Mouse (Mus musculus): ENCODE measurements at regions not wholly inside any gene's neighbourhood (a gene's known extent, or its start where the extent isn't known, plus 50 kb on each side); places are given as distances from the start of the nearest gene placed in this dataset.
A peak's percentile ranks its signal among the peaks of the same experiment; 100 is the strongest.

GRCm38 (mm10) chr10:8980568-8980967, 94.7 kb upstream of the Sash1 start:
- 78% methylated on average over 1 of the region's 1 CpGs for WGBS
- H3K4me1 ChIP-seq, result no peaks in the 10 kb centered on the region
- no peak overlapping the region for H3K27ac ChIP-seq
- H3K9me3 ChIP-seq, result no peaks in the 10 kb centered on the region
- no peaks in the 10 kb centered on the region for H3K36me3 ChIP-seq (replicated peaks)
- no peak overlapping the region for H3K4me3 ChIP-seq
- no peak for DNase-seq (ENCODE audit: extremely low spot score, low spot score)
- no peaks in the 10 kb centered on the region for H3K27me3 ChIP-seq (ENCODE audit: poor library complexity, severe bottlenecking)

- Histone ChIP-seq H3K27me3 (ENCODE audit: poor library complexity, severe bottlenecking) (no peaks in the 10 kb centered on the region), H3K4me1 (no peaks in the 10 kb centered on the region), H3K9me3 (no peaks in the 10 kb centered on the region), H3K36me3 (replicated peaks) (no peaks in the 10 kb centered on the region), H3K27ac (no peak overlapping the region), H3K4me3 (no peak overlapping the region)
- 94% methylated on average over 3 of the region's 3 CpGs for WGBS
- no peak for DNase-seq (ENCODE audit: extremely low spot score, low spot score)
Measured at GRCm38 (mm10) chr10:8978595-8978994, 92.7 kb upstream of the Sash1 start.

GRCm38 (mm10) chr10:8973934-8974333, 88.1 kb upstream of the Sash1 start:
- DNase-seq (ENCODE audit: extremely low spot score, low spot score), result no peak
- H3K4me3 ChIP-seq, result no peak overlapping the region
- H3K27me3 ChIP-seq (ENCODE audit: poor library complexity, severe bottlenecking), result no peaks in the 10 kb centered on the region
- no peaks in the 10 kb centered on the region for H3K4me1 ChIP-seq
- H3K36me3 ChIP-seq (replicated peaks), result no peaks in the 10 kb centered on the region
- WGBS, result 61% methylated on average over 1 of the region's 1 CpGs
- no peak overlapping the region for H3K27ac ChIP-seq
- no peaks in the 10 kb centered on the region for H3K9me3 ChIP-seq

GRCm38 (mm10) chr10:8972789-8973551, 87.1 kb upstream of the Sash1 start:
- H3K27me3 ChIP-seq (ENCODE audit: poor library complexity, severe bottlenecking), result no peaks in the 10 kb centered on the region
- 83% methylated on average over 8 of the region's 8 CpGs for WGBS

GRCm38 (mm10) chr10:8970807-8971206, 84.9 kb upstream of the Sash1 start:
- Histone ChIP-seq H3K4me3 (no peak overlapping the region), H3K9me3 (no peaks in the 10 kb centered on the region), H3K4me1 (peaks cover 9% of the 10 kb centered on the region), H3K27me3 (ENCODE audit: poor library complexity, severe bottlenecking) (no peaks in the 10 kb centered on the region), H3K27ac (no peak overlapping the region), H3K36me3 (replicated peaks) (no peaks in the 10 kb centered on the region)
- no peak for DNase-seq (ENCODE audit: extremely low spot score, low spot score)
- 80% methylated on average over 3 of the region's 3 CpGs for WGBS

More at GRCm38 (mm10) chr10:8972789-8973551, 87.1 kb upstream of the Sash1 start:
- DNase-seq (ENCODE audit: extremely low spot score, low spot score), result no peak
- Histone ChIP-seq H3K36me3 (replicated peaks) (no peaks in the 10 kb centered on the region), H3K4me3 (no peak overlapping the region), H3K4me1 (peaks cover 9% of the 10 kb centered on the region), H3K9me3 (no peaks in the 10 kb centered on the region), H3K27ac (no peak overlapping the region)

- H3K9me3 ChIP-seq, result no peaks in the 10 kb centered on the region
- H3K27me3 ChIP-seq (ENCODE audit: poor library complexity, severe bottlenecking), result no peaks in the 10 kb centered on the region
- no peak for DNase-seq (ENCODE audit: extremely low spot score, low spot score)
- no peaks in the 10 kb centered on the region for H3K36me3 ChIP-seq (replicated peaks)
- peaks cover 9% of the 10 kb centered on the region for H3K4me1 ChIP-seq
- H3K4me3 ChIP-seq, result no peak overlapping the region
- H3K27ac ChIP-seq, result no peak overlapping the region
Measured at GRCm38 (mm10) chr10:8969586-8969985, 83.7 kb upstream of the Sash1 start.

- no peak for DNase-seq (ENCODE audit: extremely low spot score, low spot score)
- no peak overlapping the region for H3K4me3 ChIP-seq
- 81% methylated on average over 5 of the region's 5 CpGs for WGBS
- H3K4me1 ChIP-seq, result peaks cover 9% of the 10 kb centered on the region
- no peaks in the 10 kb centered on the region for H3K27me3 ChIP-seq (ENCODE audit: poor library complexity, severe bottlenecking)
- no peaks in the 10 kb centered on the region for H3K9me3 ChIP-seq
- no peak overlapping the region for H3K27ac ChIP-seq
- no peaks in the 10 kb centered on the region for H3K36me3 ChIP-seq (replicated peaks)
Measured at GRCm38 (mm10) chr10:8969016-8969415, 83.1 kb upstream of the Sash1 start.

- Histone ChIP-seq H3K4me3 (no peak overlapping the region), H3K36me3 (replicated peaks) (no peaks in the 10 kb centered on the region), H3K9me3 (no peaks in the 10 kb centered on the region), H3K27ac (peak overlapping the region; percentile 30; the same call in 1 of the 2 replicates), H3K27me3 (ENCODE audit: poor library complexity, severe bottlenecking) (no peaks in the 10 kb centered on the region), H3K4me1 (peaks cover 9% of the 10 kb centered on the region)
- 76% methylated on average over 8 of the region's 8 CpGs for WGBS
- no peak for DNase-seq (ENCODE audit: extremely low spot score, low spot score)
Measured at GRCm38 (mm10) chr10:8968276-8968923, 82.5 kb upstream of the Sash1 start.

- H3K4me1 ChIP-seq, result peaks cover 17% of the 10 kb centered on the region
- H3K9me3 ChIP-seq, result no peaks in the 10 kb centered on the region
- no peaks in the 10 kb centered on the region for H3K27me3 ChIP-seq (ENCODE audit: poor library complexity, severe bottlenecking)
- H3K4me3 ChIP-seq, result no peak overlapping the region
- WGBS, result 90% methylated on average over 5 of the region's 5 CpGs
- no peak for DNase-seq (ENCODE audit: extremely low spot score, low spot score)
- no peaks in the 10 kb centered on the region for H3K36me3 ChIP-seq (replicated peaks)
- no peak overlapping the region for H3K27ac ChIP-seq
Measured at GRCm38 (mm10) chr10:8962921-8963320, 77.1 kb upstream of the Sash1 start.

- no peak for DNase-seq (ENCODE audit: extremely low spot score, low spot score)
- Histone ChIP-seq H3K27ac (0 out of 2 replicates have a peak overlapping the region, but pooled peaks have one; percentile 31), H3K4me3 (no peak overlapping the region), H3K27me3 (ENCODE audit: poor library complexity, severe bottlenecking) (no peaks in the 10 kb centered on the region), H3K9me3 (no peaks in the 10 kb centered on the region), H3K36me3 (replicated peaks) (no peaks in the 10 kb centered on the region), H3K4me1 (peaks cover 17% of the 10 kb centered on the region)
- 59% methylated on average over 10 of the region's 10 CpGs for WGBS
Measured at GRCm38 (mm10) chr10:8960964-8961675, 75.2 kb upstream of the Sash1 start.

GRCm38 (mm10) chr10:8960275-8960960, 74.5 kb upstream of the Sash1 start:
- 74% methylated on average over 9 of the region's 9 CpGs for WGBS
- Histone ChIP-seq H3K27me3 (ENCODE audit: poor library complexity, severe bottlenecking) (no peaks in the 10 kb centered on the region), H3K27ac (peak overlapping the region; percentile 41; the same call in 1 of the 2 replicates), H3K4me1 (peaks cover 17% of the 10 kb centered on the region), H3K4me3 (no peak overlapping the region), H3K36me3 (replicated peaks) (no peaks in the 10 kb centered on the region), H3K9me3 (no peaks in the 10 kb centered on the region)
- no peak for DNase-seq (ENCODE audit: extremely low spot score, low spot score)

GRCm38 (mm10) chr10:8955499-8956211, 69.8 kb upstream of the Sash1 start:
- no peak for DNase-seq (ENCODE audit: extremely low spot score, low spot score)
- H3K4me3 ChIP-seq, result no peak overlapping the region
- no peaks in the 10 kb centered on the region for H3K36me3 ChIP-seq (replicated peaks)
- H3K27me3 ChIP-seq (ENCODE audit: poor library complexity, severe bottlenecking), result no peaks in the 10 kb centered on the region
- no peaks in the 10 kb centered on the region for H3K9me3 ChIP-seq
- 80% methylated on average over 6 of the region's 6 CpGs for WGBS
- peaks cover 7% of the 10 kb centered on the region; the same call in 1 of the 2 replicates for H3K4me1 ChIP-seq
- H3K27ac ChIP-seq, result no peak overlapping the region
